Mouse (Mus musculus): ENCODE results near the gene Ppan. TPM values are rescaled to one million over a fixed set of nuclear protein-coding genes. Genes with fewer than 3 reads are reported as not detected.
A peak's percentile ranks its signal among the peaks of the same experiment; 100 is the strongest.

Gene Ppan
- polyA plus RNA-seq, 1 experiment from 2014 or later: 64.3 TPM

GRCm38 (mm10) chr9:20893590-20894343 lies 5.8 kb downstream of the Ppan start:
- H3K9ac ChIP-seq (replicated peaks; ENCODE audit: low read length): no peak overlapping the region
- H3K27ac ChIP-seq (replicated peaks; ENCODE audit: low read depth, low read length): no peak overlapping the region
- H3K27me3 ChIP-seq (ENCODE audit: control insufficient read depth, insufficient read depth, low read length): no peaks in the 10 kb centered on the region
- peaks cover 15% of the 10 kb centered on the region for H3K36me3 ChIP-seq (replicated peaks; ENCODE audit: control insufficient read depth, insufficient read depth, low read depth, low read length)
- ATAC-seq (replicated peaks; ENCODE audit: insufficient number of reproducible peaks, low FRiP score, low TSS enrichment, low read depth) (no peak), DNase-seq (ENCODE audit: low spot score) (no peak)
- WGBS: 88% methylated on average over 13 of the region's 13 CpGs
- H3K4me3 ChIP-seq (ENCODE audit: low read depth, low read length): no peak overlapping the region
- H3K4me2 ChIP-seq (ENCODE audit: low read depth, low read length): no peak overlapping the region
- H3K4me1 ChIP-seq (ENCODE audit: control insufficient read depth, insufficient read depth, low read length): peaks cover 5% of the 10 kb centered on the region; the same call in 1 of the 2 replicates
- H3K9me3 ChIP-seq (replicated peaks; ENCODE audit: control insufficient read depth, low read length): no peaks in the 10 kb centered on the region

- ATAC-seq (replicated peaks; ENCODE audit: insufficient number of reproducible peaks, low FRiP score, low TSS enrichment, low read depth): no peak
- Histone ChIP-seq H3K9me3 (replicated peaks; ENCODE audit: control insufficient read depth, low read length) (no peaks in the 10 kb centered on the region), H3K27me3 (ENCODE audit: control insufficient read depth, insufficient read depth, low read length) (no peaks in the 10 kb centered on the region), H3K36me3 (replicated peaks; ENCODE audit: control insufficient read depth, insufficient read depth, low read depth, low read length) (peaks cover 15% of the 10 kb centered on the region), H3K4me2 (ENCODE audit: low read depth, low read length) (no peak overlapping the region), H3K27ac (replicated peaks; ENCODE audit: low read depth, low read length) (no peak overlapping the region), H3K4me1 (ENCODE audit: control insufficient read depth, insufficient read depth, low read length) (peaks cover 5% of the 10 kb centered on the region; the same call in 1 of the 2 replicates), H3K4me3 (ENCODE audit: low read depth, low read length) (no peak overlapping the region), H3K9ac (replicated peaks; ENCODE audit: low read length) (no peak overlapping the region)
- no peak for DNase-seq (ENCODE audit: low spot score)
- WGBS: 93% methylated on average over 15 of the region's 15 CpGs
Observed at GRCm38 (mm10) chr9:20894629-20895028, 6.7 kb downstream of the Ppan start.

- no peak overlapping the region for H3K4me2 ChIP-seq (ENCODE audit: low read depth, low read length)
- WGBS: 94% methylated on average over 9 of the region's 9 CpGs
- H3K27ac ChIP-seq (replicated peaks; ENCODE audit: low read depth, low read length): no peak overlapping the region
- H3K9me3 ChIP-seq (replicated peaks; ENCODE audit: control insufficient read depth, low read length): no peaks in the 10 kb centered on the region
- H3K4me1 ChIP-seq (ENCODE audit: control insufficient read depth, insufficient read depth, low read length): peaks cover 5% of the 10 kb centered on the region; the same call in 1 of the 2 replicates
- H3K36me3 ChIP-seq (replicated peaks; ENCODE audit: control insufficient read depth, insufficient read depth, low read depth, low read length): peaks cover 11% of the 10 kb centered on the region
- DNase-seq (ENCODE audit: low spot score): no peak
- no peaks in the 10 kb centered on the region for H3K27me3 ChIP-seq (ENCODE audit: control insufficient read depth, insufficient read depth, low read length)
- no peak overlapping the region for H3K9ac ChIP-seq (replicated peaks; ENCODE audit: low read length)
- no peak for ATAC-seq (replicated peaks; ENCODE audit: insufficient number of reproducible peaks, low FRiP score, low TSS enrichment, low read depth)
- H3K4me3 ChIP-seq (ENCODE audit: low read depth, low read length): no peak overlapping the region
Observed at GRCm38 (mm10) chr9:20895382-20895781, 7.4 kb downstream of the Ppan start.

GRCm38 (mm10) chr9:20897736-20898510 lies 9.9 kb downstream of the Ppan start:
- 6% methylated on average over 36 of the region's 39 CpGs for WGBS
- peak overlapping the region; percentile 98 for H3K4me3 ChIP-seq (ENCODE audit: low read depth, low read length)
- H3K4me1 ChIP-seq (ENCODE audit: control insufficient read depth, insufficient read depth, low read length): peaks cover 5% of the 10 kb centered on the region; the same call in 1 of the 2 replicates
- no peak overlapping the region for H3K27ac ChIP-seq (replicated peaks; ENCODE audit: low read depth, low read length)
- peak; percentile 15; the same call in 1 of the 2 replicates for ATAC-seq (replicated peaks; ENCODE audit: insufficient number of reproducible peaks, low FRiP score, low TSS enrichment, low read depth)
- H3K9me3 ChIP-seq (replicated peaks; ENCODE audit: control insufficient read depth, low read length): no peaks in the 10 kb centered on the region
- H3K9ac ChIP-seq (replicated peaks; ENCODE audit: low read length): peak overlapping the region; percentile 96
- peaks cover 8% of the 10 kb centered on the region for H3K36me3 ChIP-seq (replicated peaks; ENCODE audit: control insufficient read depth, insufficient read depth, low read depth, low read length)
- DNase-seq (ENCODE audit: low spot score): no peak
- peak overlapping the region; percentile 91 for H3K4me2 ChIP-seq (ENCODE audit: low read depth, low read length)
- H3K27me3 ChIP-seq (ENCODE audit: control insufficient read depth, insufficient read depth, low read length): no peaks in the 10 kb centered on the region

GRCm38 (mm10) chr9:20898511-20899073 lies 10.6 kb downstream of the Ppan start, which contains the start of gene Eif3g:
Eif3g (minus strand) TSS chr9:20898623.
- no peaks in the 10 kb centered on the region for H3K27me3 ChIP-seq (ENCODE audit: control insufficient read depth, insufficient read depth, low read length)
- no peaks in the 10 kb centered on the region for H3K9me3 ChIP-seq (replicated peaks; ENCODE audit: control insufficient read depth, low read length)
- peaks cover 8% of the 10 kb centered on the region for H3K36me3 ChIP-seq (replicated peaks; ENCODE audit: control insufficient read depth, insufficient read depth, low read depth, low read length)
- H3K9ac ChIP-seq (replicated peaks; ENCODE audit: low read length): peak within 1 kb of the TSS; percentile 96
- H3K4me3 ChIP-seq (ENCODE audit: low read depth, low read length): peak within 1 kb of the TSS; percentile 98
- 5% methylated on average over 34 of the region's 34 CpGs for WGBS
- H3K4me1 ChIP-seq (ENCODE audit: control insufficient read depth, insufficient read depth, low read length): peaks cover 5% of the 10 kb centered on the region; the same call in 1 of the 2 replicates
- H3K27ac ChIP-seq (replicated peaks; ENCODE audit: low read depth, low read length): no peak within 1 kb of the TSS
- peak; percentile 82 for ATAC-seq (replicated peaks; ENCODE audit: insufficient number of reproducible peaks, low FRiP score, low TSS enrichment, low read depth)
- H3K4me2 ChIP-seq (ENCODE audit: low read depth, low read length): peak within 1 kb of the TSS; percentile 91
- peak; percentile 90 for DNase-seq (ENCODE audit: low spot score)

GRCm38 (mm10) chr9:20901466-20902173 lies 13.6 kb downstream of the Ppan start:
- H3K9ac ChIP-seq (replicated peaks; ENCODE audit: low read length): no peak overlapping the region
- H3K4me1 ChIP-seq (ENCODE audit: control insufficient read depth, insufficient read depth, low read length): peaks cover 5% of the 10 kb centered on the region; the same call in 1 of the 2 replicates
- H3K36me3 ChIP-seq (replicated peaks; ENCODE audit: control insufficient read depth, insufficient read depth, low read depth, low read length): peaks cover 6% of the 10 kb centered on the region
- 17% methylated on average over 13 of the region's 13 CpGs for WGBS
- H3K27ac ChIP-seq (replicated peaks; ENCODE audit: low read depth, low read length): no peak overlapping the region
- H3K9me3 ChIP-seq (replicated peaks; ENCODE audit: control insufficient read depth, low read length): no peaks in the 10 kb centered on the region
- no peak overlapping the region; the same call in 1 of the 2 replicates for H3K4me2 ChIP-seq (ENCODE audit: low read depth, low read length)
- no peaks in the 10 kb centered on the region for H3K27me3 ChIP-seq (ENCODE audit: control insufficient read depth, insufficient read depth, low read length)
- DNase-seq (ENCODE audit: low spot score) (peak; percentile 61), ATAC-seq (replicated peaks; ENCODE audit: insufficient number of reproducible peaks, low FRiP score, low TSS enrichment, low read depth) (no peak; the same call in 1 of the 2 replicates)
- no peak overlapping the region for H3K4me3 ChIP-seq (ENCODE audit: low read depth, low read length)

GRCm38 (mm10) chr9:20902174-20902491 lies 14.2 kb downstream of the Ppan start:
- ATAC-seq (replicated peaks; ENCODE audit: insufficient number of reproducible peaks, low FRiP score, low TSS enrichment, low read depth) (no peak; the same call in 1 of the 2 replicates), DNase-seq (ENCODE audit: low spot score) (no peak)
- WGBS: 44% methylated on average over 6 of the region's 6 CpGs
- Histone ChIP-seq H3K36me3 (replicated peaks; ENCODE audit: control insufficient read depth, insufficient read depth, low read depth, low read length) (peaks cover 6% of the 10 kb centered on the region), H3K4me1 (ENCODE audit: control insufficient read depth, insufficient read depth, low read length) (peaks cover 4% of the 10 kb centered on the region; the same call in 1 of the 2 replicates), H3K27me3 (ENCODE audit: control insufficient read depth, insufficient read depth, low read length) (no peaks in the 10 kb centered on the region), H3K4me2 (ENCODE audit: low read depth, low read length) (no peak overlapping the region; the same call in 1 of the 2 replicates), H3K9me3 (replicated peaks; ENCODE audit: control insufficient read depth, low read length) (no peaks in the 10 kb centered on the region), H3K9ac (replicated peaks; ENCODE audit: low read length) (no peak overlapping the region), H3K27ac (replicated peaks; ENCODE audit: low read depth, low read length) (no peak overlapping the region), H3K4me3 (ENCODE audit: low read depth, low read length) (no peak overlapping the region)

Measured in embryonic facial prominence, embryonic 11.5 days (tissue).